Mouse (Mus musculus) kidney, embryonic 15.5 days (tissue): Measurements from ENCODE around the gene Stra6. TPM values are rescaled to one million over a fixed set of nuclear protein-coding genes. Genes with fewer than 3 reads are reported as not detected.

Source experiments
- ATAC-seq: fragments of 200-750 bp; cut with Nextera tagmentation; replicated peaks from 2 replicates; pipeline ENCODE4 v1.8.0; 2017; ENCODE audit warnings: moderate TSS enrichment; ENCODE audit not compliant: low FRiP score
- H3K27ac ChIP-seq: fragments of 300-500 bp; sonication (generic); 2 replicates; pipeline ENCODE4 v1.5.1; 2015; ENCODE audit warnings: mild to moderate bottlenecking, inconsistent platforms
- H3K27me3 ChIP-seq: fragments of 300-500 bp; sonication (generic); 2 replicates; pipeline ENCODE4 v1.6.1; 2015; ENCODE audit warnings: inconsistent platforms
- H3K36me3 ChIP-seq: fragments of 300-500 bp; sonication (generic); 2 replicates; pipeline ENCODE4 v1.6.1; 2015; ENCODE audit warnings: inconsistent platforms
- H3K4me1 ChIP-seq: fragments of 300-500 bp; sonication (generic); 2 replicates; pipeline ENCODE4 v1.6.1; 2015; ENCODE audit warnings: inconsistent platforms
- H3K4me2 ChIP-seq: fragments of 300-500 bp; sonication (generic); 2 replicates; pipeline ENCODE4 v1.6.1; 2015; ENCODE audit warnings: moderate library complexity, mild to moderate bottlenecking, inconsistent platforms
- H3K4me3 ChIP-seq: fragments of 300-500 bp; sonication (generic); replicated peaks from 2 replicates; pipeline ENCODE4 v1.5.1; 2015; ENCODE audit warnings: mild to moderate bottlenecking, inconsistent platforms
- H3K9ac ChIP-seq: fragments of 300-500 bp; sonication (generic); 2 replicates; pipeline ENCODE4 v1.6.1; 2015; ENCODE audit warnings: mild to moderate bottlenecking, inconsistent platforms
- H3K9me3 ChIP-seq: fragments of 300-500 bp; sonication (generic); replicated peaks from 2 replicates; pipeline ENCODE4 v1.6.1; 2016; ENCODE audit warnings: inconsistent platforms
- WGBS: fragments of 180-500 bp; shearing (Covaris S2); methylation state at CpG from one replicate; pipeline ENCODE4 v1.1.7; 2015; ENCODE audit warnings: mixed read lengths; 5-methylcytosine and 5-hydroxymethylcytosine counted together
- polyA plus RNA-seq: library from polyadenylated mRNA; unstranded; fragments of >200 nt; fragmentation: Nextera tagmentation; extraction: Ambion mirVana; gene quantifications from 2 replicates; pipeline ENCODE4 v1.2.1, GENCODE M21; 2015

The Stra6 gene
- polyA plus RNA-seq, 1 experiment from 2014 or later: 29.7 TPM

GRCm38 (mm10) chr9:58084586-58084985 lies 21.0 kb downstream of the Stra6 start:
- Histone ChIP-seq H3K9me3 (no peaks in the 10 kb centered on the region), H3K4me1 (peaks cover 45% of the 10 kb centered on the region), H3K9ac (no peak overlapping the region), H3K36me3 (no peaks in the 10 kb centered on the region), H3K4me3 (no peak overlapping the region), H3K4me2 (no peak overlapping the region), H3K27ac (no peak overlapping the region), H3K27me3 (no peaks in the 10 kb centered on the region)
- WGBS: 20% methylated on average over 8 of the region's 8 CpGs
- no peak for ATAC-seq

DNA sequence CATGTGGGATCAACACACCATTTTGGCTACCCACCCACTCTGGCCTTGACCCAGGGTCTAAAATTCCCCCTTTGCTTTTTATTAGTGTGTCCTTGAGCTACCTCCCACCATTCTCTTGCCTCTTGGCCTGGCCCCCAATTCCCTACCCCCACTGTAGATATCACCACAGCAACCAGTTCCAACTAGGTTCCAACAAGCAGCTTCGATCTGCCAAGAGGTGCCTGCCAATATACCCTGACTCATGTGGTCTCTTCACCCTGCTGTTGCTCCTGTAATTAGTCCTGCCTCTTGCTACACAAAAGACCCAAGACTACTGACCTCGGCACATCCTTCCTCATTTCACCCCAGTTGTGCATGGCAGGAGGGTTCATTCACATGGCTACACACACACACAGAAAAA lies 21.5 kb downstream of the Stra6 start:
- no peak for ATAC-seq
- 21% methylated on average over 2 of the region's 2 CpGs for WGBS
- no peaks in the 10 kb centered on the region for H3K9me3 ChIP-seq

GRCm38 (mm10) chr9:58086203-58086602 lies 22.6 kb downstream of the Stra6 start:
- 42% methylated on average over 9 of the region's 9 CpGs for WGBS
- H3K9me3 ChIP-seq: no peaks in the 10 kb centered on the region
- ATAC-seq: no peak
- H3K27me3 ChIP-seq: no peaks in the 10 kb centered on the region
- H3K4me3 ChIP-seq: no peak overlapping the region
- no peak overlapping the region for H3K4me2 ChIP-seq
- no peak overlapping the region for H3K27ac ChIP-seq
- H3K9ac ChIP-seq: no peak overlapping the region
- no peaks in the 10 kb centered on the region for H3K36me3 ChIP-seq
- H3K4me1 ChIP-seq: peaks cover 38% of the 10 kb centered on the region

More for the DNA sequence above, 21.5 kb downstream of the Stra6 start:
- Histone ChIP-seq H3K4me1 (peaks cover 45% of the 10 kb centered on the region), H3K4me3 (no peak overlapping the region), H3K36me3 (no peaks in the 10 kb centered on the region), H3K27ac (no peak overlapping the region), H3K9ac (no peak overlapping the region), H3K27me3 (no peaks in the 10 kb centered on the region), H3K4me2 (no peak overlapping the region)

DNA sequence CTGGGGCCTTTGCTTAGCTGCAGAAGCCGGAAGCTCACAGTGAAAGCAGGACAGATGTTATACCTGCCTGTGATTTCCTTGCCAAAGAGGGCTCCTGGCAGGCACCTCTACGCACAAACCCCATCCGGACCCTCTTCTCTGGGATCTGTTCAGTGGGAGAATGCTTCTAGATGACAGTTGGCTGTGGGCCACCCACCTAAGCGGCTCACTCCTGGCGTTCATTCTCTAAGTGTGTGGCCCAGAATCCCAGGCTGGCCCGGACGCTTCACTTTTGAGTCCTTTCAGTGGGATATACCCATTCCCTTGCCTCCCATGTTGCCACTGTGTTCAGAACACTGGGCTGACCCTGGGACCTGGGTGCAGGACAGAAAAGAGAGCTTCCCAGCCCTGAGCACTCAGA lies 23.3 kb downstream of the Stra6 start:
- H3K4me2 ChIP-seq: no peak overlapping the region
- H3K9ac ChIP-seq: no peak overlapping the region
- peaks cover 36% of the 10 kb centered on the region for H3K4me1 ChIP-seq
- no peaks in the 10 kb centered on the region for H3K9me3 ChIP-seq
- H3K4me3 ChIP-seq: no peak overlapping the region
- ATAC-seq: no peak
- no peaks in the 10 kb centered on the region for H3K27me3 ChIP-seq
- 74% methylated on average over 7 of the region's 7 CpGs for WGBS
- no peak overlapping the region for H3K27ac ChIP-seq
- no peaks in the 10 kb centered on the region for H3K36me3 ChIP-seq

- Histone ChIP-seq H3K27me3 (no peaks in the 10 kb centered on the region), H3K9ac (no peak overlapping the region), H3K4me1 (peaks cover 36% of the 10 kb centered on the region), H3K27ac (no peak overlapping the region), H3K36me3 (no peaks in the 10 kb centered on the region), H3K4me2 (no peak overlapping the region), H3K4me3 (no peak overlapping the region), H3K9me3 (no peaks in the 10 kb centered on the region)
- no peak for ATAC-seq
- WGBS: 51% methylated on average over 7 of the region's 7 CpGs
Observed at GRCm38 (mm10) chr9:58087277-58087998, 23.9 kb downstream of the Stra6 start.

GRCm38 (mm10) chr9:58091623-58092425 lies 28.2 kb downstream of the Stra6 start:
- H3K27ac ChIP-seq: no peak overlapping the region
- no peaks in the 10 kb centered on the region for H3K9me3 ChIP-seq
- no peak overlapping the region for H3K4me2 ChIP-seq
- H3K36me3 ChIP-seq: no peaks in the 10 kb centered on the region
- no peak overlapping the region for H3K4me3 ChIP-seq
- H3K9ac ChIP-seq: no peak overlapping the region
- ATAC-seq: no peak
- peaks cover 12% of the 10 kb centered on the region for H3K4me1 ChIP-seq
- no peaks in the 10 kb centered on the region for H3K27me3 ChIP-seq
- WGBS: 49% methylated on average over 4 of the region's 4 CpGs

DNA sequence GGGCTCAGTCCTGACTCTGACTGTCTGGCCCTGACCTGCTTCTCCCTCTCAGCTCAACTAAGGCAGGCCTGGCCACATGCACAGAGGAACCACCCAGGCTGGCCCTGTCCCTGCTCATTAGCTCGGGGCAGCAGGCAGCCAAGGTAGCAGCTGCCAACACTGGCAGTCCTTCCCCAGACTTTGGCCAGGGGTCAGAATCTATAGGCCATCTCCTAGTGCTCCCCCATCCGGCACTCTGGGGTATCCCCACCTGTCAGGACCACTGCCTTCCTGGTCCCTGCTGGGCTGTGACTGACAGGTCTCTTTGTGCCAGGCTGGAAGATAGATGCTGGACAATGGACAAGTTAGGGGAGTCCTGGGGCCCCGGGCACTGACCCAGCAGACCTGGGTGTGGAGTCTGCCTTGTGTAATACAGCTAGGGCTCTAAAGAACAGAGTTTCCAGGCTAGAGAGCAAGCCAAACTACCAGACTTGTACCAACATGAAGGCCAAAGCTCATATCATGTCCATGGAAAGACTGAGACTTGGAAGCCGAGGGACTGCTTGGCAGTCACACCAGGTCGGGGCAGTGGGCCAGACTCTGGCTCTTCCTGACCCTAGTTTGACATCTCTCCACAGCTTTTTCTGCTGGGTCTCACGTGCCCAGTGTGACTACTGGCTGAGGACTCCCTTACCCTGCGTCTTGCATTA lies 29.1 kb downstream of the Stra6 start:
- Histone ChIP-seq H3K4me2 (no peak overlapping the region), H3K27ac (no peak overlapping the region), H3K4me1 (peaks cover 7% of the 10 kb centered on the region), H3K36me3 (no peaks in the 10 kb centered on the region), H3K27me3 (no peaks in the 10 kb centered on the region), H3K4me3 (no peak overlapping the region), H3K9ac (no peak overlapping the region), H3K9me3 (no peaks in the 10 kb centered on the region)
- 78% methylated on average over 7 of the region's 7 CpGs for WGBS
- ATAC-seq: no peak

DNA sequence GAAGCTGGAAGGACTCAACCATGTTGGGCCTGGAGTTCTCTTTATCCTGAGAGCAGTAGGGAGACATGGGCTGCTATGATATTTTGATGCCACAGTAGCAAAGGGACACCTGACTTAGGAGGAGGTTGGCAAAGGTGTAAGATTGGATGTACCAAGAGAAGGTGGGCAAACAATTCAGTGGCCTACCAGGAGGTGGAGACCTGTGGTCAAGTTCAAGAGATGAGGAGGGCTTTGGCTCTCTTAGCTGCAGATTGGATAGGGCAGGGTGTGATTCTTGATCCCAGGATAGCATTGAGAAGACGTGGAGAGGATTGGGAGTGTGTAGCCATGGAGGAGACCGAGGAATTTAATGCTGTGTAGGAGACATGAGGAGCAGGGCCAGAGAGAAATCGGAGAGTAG lies 30.2 kb downstream of the Stra6 start:
- H3K4me2 ChIP-seq: no peak overlapping the region
- H3K27me3 ChIP-seq: no peaks in the 10 kb centered on the region
- H3K27ac ChIP-seq: no peak overlapping the region
- no peak overlapping the region for H3K9ac ChIP-seq
- no peak overlapping the region for H3K4me3 ChIP-seq
- no peaks in the 10 kb centered on the region for H3K9me3 ChIP-seq
- H3K4me1 ChIP-seq: no peaks in the 10 kb centered on the region
- WGBS: 62% methylated on average over 3 of the region's 3 CpGs
- ATAC-seq: no peak
- H3K36me3 ChIP-seq: no peaks in the 10 kb centered on the region

- Histone ChIP-seq H3K4me1 (peaks cover 10% of the 10 kb centered on the region), H3K27ac (no peak overlapping the region), H3K36me3 (no peaks in the 10 kb centered on the region), H3K4me3 (no peak overlapping the region), H3K27me3 (no peaks in the 10 kb centered on the region), H3K9ac (no peak overlapping the region), H3K9me3 (no peaks in the 10 kb centered on the region), H3K4me2 (no peak overlapping the region)
- 89% methylated on average over 6 of the region's 6 CpGs for WGBS
- no peak for ATAC-seq
Observed at GRCm38 (mm10) chr9:58095977-58096376, 32.4 kb downstream of the Stra6 start.

- no peak for ATAC-seq
- H3K4me3 ChIP-seq: no peak overlapping the region
- no peaks in the 10 kb centered on the region for H3K9me3 ChIP-seq
- no peak overlapping the region for H3K9ac ChIP-seq
- no peak overlapping the region for H3K27ac ChIP-seq
- peaks cover 10% of the 10 kb centered on the region for H3K4me1 ChIP-seq
- no peaks in the 10 kb centered on the region for H3K36me3 ChIP-seq
- WGBS: 62% methylated on average over 5 of the region's 5 CpGs
- no peak overlapping the region for H3K4me2 ChIP-seq
- no peaks in the 10 kb centered on the region for H3K27me3 ChIP-seq
Observed at GRCm38 (mm10) chr9:58096629-58097301, 33.2 kb downstream of the Stra6 start.

DNA sequence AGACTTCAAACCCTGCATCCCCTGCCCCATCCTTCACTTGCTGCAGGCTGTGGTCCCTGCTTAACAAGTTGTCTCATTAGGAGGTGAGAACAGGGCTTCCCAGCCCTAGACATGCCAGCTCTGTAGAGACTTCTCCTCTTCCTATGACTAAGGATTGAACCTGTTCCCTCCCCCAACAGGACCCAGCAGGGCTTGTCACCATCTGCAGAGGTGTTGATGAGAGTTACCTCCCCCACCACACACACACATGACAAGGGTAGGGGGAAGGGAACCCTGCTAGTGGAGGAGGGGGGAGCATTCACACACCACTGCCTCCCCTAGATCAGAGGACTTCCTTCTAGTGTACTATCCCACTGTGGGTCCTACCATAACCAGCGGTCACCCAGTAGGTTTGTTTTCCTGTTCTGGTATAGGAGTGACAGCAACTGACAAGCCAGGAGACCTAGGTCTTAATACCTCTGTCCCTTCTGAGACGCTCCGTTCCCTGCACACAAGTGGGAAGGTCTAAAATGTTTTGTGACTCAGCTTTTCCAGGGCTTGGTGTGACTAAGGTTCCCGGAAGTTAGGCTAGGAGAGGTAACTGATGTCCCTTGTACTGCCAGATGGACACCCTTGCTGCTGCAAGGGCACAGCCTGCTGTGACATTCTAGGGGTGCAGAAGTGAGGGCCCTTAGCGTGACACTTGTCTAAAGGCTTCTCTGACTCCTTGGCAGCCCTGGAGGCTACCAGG lies 36.4 kb downstream of the Stra6 start:
- Histone ChIP-seq H3K27me3 (no peaks in the 10 kb centered on the region), H3K9ac (no peak overlapping the region), H3K4me3 (no peak overlapping the region), H3K4me1 (peaks cover 10% of the 10 kb centered on the region), H3K27ac (no peak overlapping the region), H3K9me3 (no peaks in the 10 kb centered on the region), H3K4me2 (no peak overlapping the region), H3K36me3 (no peaks in the 10 kb centered on the region)
- 52% methylated on average over 5 of the region's 5 CpGs for WGBS
- no peak for ATAC-seq
